In the genomic region with DNA sequence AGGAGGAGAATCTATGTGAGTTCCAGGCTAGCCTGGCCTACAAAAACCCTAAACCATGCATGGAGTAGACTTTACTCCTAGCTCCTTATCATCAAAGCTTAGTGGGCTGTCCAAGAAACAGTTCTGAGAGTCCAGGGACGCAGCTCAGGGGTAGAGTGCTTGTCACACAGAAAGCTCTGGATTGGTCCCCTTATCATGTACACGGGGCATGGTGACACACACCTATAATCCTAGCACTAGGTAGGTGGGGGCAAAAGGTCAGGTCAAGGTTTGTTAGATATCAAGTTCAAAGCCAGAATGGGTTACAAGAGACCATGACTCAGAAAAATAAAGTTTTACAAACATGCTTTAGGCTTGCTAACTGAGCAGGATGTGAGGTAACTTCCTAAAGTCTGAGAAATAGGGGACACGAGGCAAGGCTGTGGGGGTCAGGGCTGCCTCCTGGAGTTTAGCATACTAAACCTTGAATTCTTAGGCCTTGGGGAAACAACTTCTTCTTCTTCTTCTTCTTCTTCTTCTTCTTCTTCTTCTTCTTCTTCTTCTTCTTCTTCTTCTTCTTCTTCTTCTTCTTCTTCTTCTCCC, we compare ENCODE assay signal across 17 mouse cellular contexts.
"Had no signal": no experiment of that assay in that cellular context is flagged by ENCODE, and none has a peak within 500 bp of the region (broad histone marks: within the 10 kb centered on the region; RNA-seq: fewer than 3 reads in every experiment).

No protein-coding gene starts in this region.

- ATAC-seq: inflammation-experienced regulatory T-cells, adult 6 months; midbrain, embryonic 15.5 days had no signal

- H3K9ac ChIP-seq: kidney, embryonic 15.5 days; limb, embryonic 15.5 days; lung, embryonic 14.5 days; midbrain, embryonic 15.5 days; neural tube, embryonic 12.5 days; stomach, embryonic 15.5 days had no signal

- DNase-seq: kidney, adult 2 months; kidney, postnatal 14 days; layer of hippocampus, adult 9-11 months; layer of hippocampus, postnatal 36 days; lung, embryonic 14.5 days; lung, postnatal 10 days; lung, postnatal 4 days; right cerebral cortex, postnatal 4 days; thymus, postnatal 36 days had no signal

- H3K4me3 ChIP-seq: kidney, embryonic 15.5 days; limb, embryonic 15.5 days; megakaryocyte, embryonic 14.5 days; midbrain, embryonic 15.5 days; neural tube, embryonic 12.5 days; stomach, embryonic 15.5 days had no signal

- H3K36me3 ChIP-seq: stomach, embryonic 15.5 days had no signal

- H3K4me2 ChIP-seq: kidney, embryonic 15.5 days; limb, embryonic 15.5 days; lung, embryonic 14.5 days; midbrain, embryonic 11.5 days; midbrain, embryonic 15.5 days; neural tube, embryonic 12.5 days; stomach, embryonic 15.5 days had no signal

- H3K9me3 ChIP-seq: kidney, embryonic 15.5 days; limb, embryonic 15.5 days; megakaryocyte, embryonic 14.5 days; midbrain, embryonic 15.5 days; neural tube, embryonic 12.5 days; stomach, embryonic 15.5 days had no signal

- H3K4me1 ChIP-seq: neural tube, embryonic 12.5 days; stomach, embryonic 15.5 days had no signal

- H3K27ac ChIP-seq: kidney, embryonic 15.5 days; limb, embryonic 15.5 days; midbrain, embryonic 15.5 days; neural tube, embryonic 12.5 days; stomach, embryonic 15.5 days had no signal

- H3K27me3 ChIP-seq: kidney, embryonic 15.5 days; limb, embryonic 15.5 days; megakaryocyte, embryonic 14.5 days; midbrain, embryonic 15.5 days; neural tube, embryonic 12.5 days; stomach, embryonic 15.5 days had no signal
